Mouse (Mus musculus): Measurements from ENCODE around the gene Atf7ip. TPM values are rescaled to one million over a fixed set of nuclear protein-coding genes. Genes with fewer than 3 reads are reported as not detected.

The Atf7ip gene
- polyA plus RNA-seq, 1 experiment from 2014 or later: 18.0 TPM

GRCm38 (mm10) chr6:136529156-136529555 lies 23.2 kb downstream of the Atf7ip start:
- H3K4me1 ChIP-seq (ENCODE audit: control insufficient read depth, low read depth, low read length): peaks cover 24% of the 10 kb centered on the region
- H3K4me3 ChIP-seq (ENCODE audit: low read depth, low read length): no peak overlapping the region
- no peak overlapping the region for H3K27ac ChIP-seq (ENCODE audit: low read length)
- 49% methylated on average over 2 of the region's 2 CpGs for WGBS (ENCODE audit: insufficient replicate concordance)
- no peak overlapping the region for H3K9ac ChIP-seq (ENCODE audit: low read depth, low read length)
- no peaks in the 10 kb centered on the region for H3K9me3 ChIP-seq (replicated peaks; ENCODE audit: control insufficient read depth, low read length)
- no peak for ATAC-seq (ENCODE audit: low read depth)
- peaks cover 14% of the 10 kb centered on the region for H3K36me3 ChIP-seq (ENCODE audit: control insufficient read depth, insufficient read depth)
- H3K27me3 ChIP-seq (ENCODE audit: control insufficient read depth, insufficient read depth, low read depth, low read length): no peaks in the 10 kb centered on the region
- H3K4me2 ChIP-seq (ENCODE audit: low read depth, low read length): no peak overlapping the region

GRCm38 (mm10) chr6:136531792-136532230 lies 25.8 kb downstream of the Atf7ip start:
- Histone ChIP-seq H3K4me2 (ENCODE audit: low read depth, low read length) (peak overlapping the region; percentile 62), H3K27me3 (ENCODE audit: control insufficient read depth, insufficient read depth, low read depth, low read length) (no peaks in the 10 kb centered on the region), H3K4me3 (ENCODE audit: low read depth, low read length) (peak overlapping the region; percentile 44), H3K36me3 (ENCODE audit: control insufficient read depth, insufficient read depth) (no peaks in the 10 kb centered on the region), H3K4me1 (ENCODE audit: control insufficient read depth, low read depth, low read length) (peaks cover 24% of the 10 kb centered on the region), H3K9me3 (replicated peaks; ENCODE audit: control insufficient read depth, low read length) (no peaks in the 10 kb centered on the region), H3K27ac (ENCODE audit: low read length) (peak overlapping the region; percentile 80), H3K9ac (ENCODE audit: low read depth, low read length) (peak overlapping the region; percentile 43)
- 11% methylated on average over 7 of the region's 7 CpGs for WGBS (ENCODE audit: insufficient replicate concordance)
- peak; percentile 48 for ATAC-seq (ENCODE audit: low read depth)

- no peak overlapping the region; the same call in 1 of the 2 replicates for H3K4me3 ChIP-seq (ENCODE audit: low read depth, low read length)
- H3K36me3 ChIP-seq (ENCODE audit: control insufficient read depth, insufficient read depth): peaks cover 4% of the 10 kb centered on the region; the same call in 1 of the 2 replicates
- peaks cover 24% of the 10 kb centered on the region for H3K4me1 ChIP-seq (ENCODE audit: control insufficient read depth, low read depth, low read length)
- H3K27me3 ChIP-seq (ENCODE audit: control insufficient read depth, insufficient read depth, low read depth, low read length): no peaks in the 10 kb centered on the region
- WGBS (ENCODE audit: insufficient replicate concordance): 30% methylated on average over 7 of the region's 7 CpGs
- H3K9me3 ChIP-seq (replicated peaks; ENCODE audit: control insufficient read depth, low read length): no peaks in the 10 kb centered on the region
- peak overlapping the region; percentile 50 for H3K4me2 ChIP-seq (ENCODE audit: low read depth, low read length)
- peak overlapping the region; percentile 2 for H3K27ac ChIP-seq (ENCODE audit: low read length)
- no peak overlapping the region for H3K9ac ChIP-seq (ENCODE audit: low read depth, low read length)
- peak; percentile 79 for ATAC-seq (ENCODE audit: low read depth)
Measured at GRCm38 (mm10) chr6:136532535-136533291, 26.7 kb downstream of the Atf7ip start.

- peaks cover 24% of the 10 kb centered on the region for H3K4me1 ChIP-seq (ENCODE audit: control insufficient read depth, low read depth, low read length)
- no peaks in the 10 kb centered on the region for H3K9me3 ChIP-seq (replicated peaks; ENCODE audit: control insufficient read depth, low read length)
- H3K4me2 ChIP-seq (ENCODE audit: low read depth, low read length): no peak overlapping the region
Measured at GRCm38 (mm10) chr6:136533804-136534203, 27.8 kb downstream of the Atf7ip start.

DNA sequence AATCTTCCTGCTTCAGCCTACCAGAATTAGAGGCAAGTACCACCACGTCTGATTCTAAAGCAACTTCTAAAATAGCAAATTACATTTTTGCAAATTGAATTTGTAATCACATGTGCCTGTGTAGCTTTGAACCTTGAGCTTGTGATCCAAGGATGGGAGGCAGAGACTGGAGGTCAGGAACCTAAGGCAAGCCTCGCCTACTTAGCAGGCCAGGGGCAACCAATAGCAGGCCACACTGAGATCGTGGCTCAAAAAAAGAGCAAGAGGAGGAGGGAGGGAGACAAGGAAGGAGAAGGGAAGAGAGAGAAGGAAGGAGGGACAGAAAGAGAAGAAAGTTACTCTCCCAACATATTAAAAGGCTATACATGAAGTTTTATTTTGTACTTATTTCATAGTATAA lies 28.5 kb downstream of the Atf7ip start:
- H3K4me2 ChIP-seq (ENCODE audit: low read depth, low read length): no peak overlapping the region
- H3K4me3 ChIP-seq (ENCODE audit: low read depth, low read length): no peak overlapping the region
- no peaks in the 10 kb centered on the region for H3K9me3 ChIP-seq (replicated peaks; ENCODE audit: control insufficient read depth, low read length)
- H3K9ac ChIP-seq (ENCODE audit: low read depth, low read length): no peak overlapping the region
- ATAC-seq (ENCODE audit: low read depth): no peak
- H3K36me3 ChIP-seq (ENCODE audit: control insufficient read depth, insufficient read depth): peaks cover 4% of the 10 kb centered on the region; the same call in 1 of the 2 replicates
- no peak overlapping the region for H3K27ac ChIP-seq (ENCODE audit: low read length)
- H3K4me1 ChIP-seq (ENCODE audit: control insufficient read depth, low read depth, low read length): peaks cover 21% of the 10 kb centered on the region
- 36% methylated on average over 3 of the region's 3 CpGs for WGBS (ENCODE audit: insufficient replicate concordance)
- H3K27me3 ChIP-seq (ENCODE audit: control insufficient read depth, insufficient read depth, low read depth, low read length): no peaks in the 10 kb centered on the region

More at GRCm38 (mm10) chr6:136533804-136534203, 27.8 kb downstream of the Atf7ip start:
- H3K27ac ChIP-seq (ENCODE audit: low read length): no peak overlapping the region
- H3K27me3 ChIP-seq (ENCODE audit: control insufficient read depth, insufficient read depth, low read depth, low read length): no peaks in the 10 kb centered on the region
- no peak overlapping the region for H3K4me3 ChIP-seq (ENCODE audit: low read depth, low read length)
- H3K9ac ChIP-seq (ENCODE audit: low read depth, low read length): no peak overlapping the region
- H3K36me3 ChIP-seq (ENCODE audit: control insufficient read depth, insufficient read depth): peaks cover 4% of the 10 kb centered on the region; the same call in 1 of the 2 replicates
- no peak for ATAC-seq (ENCODE audit: low read depth)
- WGBS (ENCODE audit: insufficient replicate concordance): 77% methylated on average over 4 of the region's 4 CpGs

DNA sequence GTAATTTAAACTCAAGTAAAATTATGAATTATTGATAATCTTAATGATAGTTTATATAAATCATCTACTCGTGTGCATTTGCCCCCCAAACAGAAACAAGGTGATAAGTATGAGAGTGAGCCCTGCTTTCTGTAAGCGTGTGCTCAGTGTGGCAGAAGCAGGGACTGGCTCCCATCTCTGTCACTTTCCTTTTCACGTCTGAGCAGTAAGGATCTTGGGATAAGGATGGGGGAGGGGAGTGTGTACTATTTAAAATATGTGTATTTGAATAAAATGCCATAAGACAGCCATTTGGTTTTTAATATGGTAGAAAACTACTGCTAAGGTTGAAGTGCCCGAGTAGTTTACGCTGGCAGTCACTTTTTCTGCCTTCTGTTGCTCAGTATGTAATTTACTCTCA lies 29.2 kb downstream of the Atf7ip start:
- Histone ChIP-seq H3K27ac (ENCODE audit: low read length) (no peak overlapping the region), H3K27me3 (ENCODE audit: control insufficient read depth, insufficient read depth, low read depth, low read length) (no peaks in the 10 kb centered on the region), H3K4me1 (ENCODE audit: control insufficient read depth, low read depth, low read length) (peaks cover 21% of the 10 kb centered on the region), H3K36me3 (ENCODE audit: control insufficient read depth, insufficient read depth) (peaks cover 4% of the 10 kb centered on the region; the same call in 1 of the 2 replicates), H3K9ac (ENCODE audit: low read depth, low read length) (no peak overlapping the region), H3K4me3 (ENCODE audit: low read depth, low read length) (no peak overlapping the region), H3K4me2 (ENCODE audit: low read depth, low read length) (no peak overlapping the region), H3K9me3 (replicated peaks; ENCODE audit: control insufficient read depth, low read length) (no peaks in the 10 kb centered on the region)
- 65% methylated on average over 5 of the region's 5 CpGs for WGBS (ENCODE audit: insufficient replicate concordance)
- ATAC-seq (ENCODE audit: low read depth): no peak

DNA sequence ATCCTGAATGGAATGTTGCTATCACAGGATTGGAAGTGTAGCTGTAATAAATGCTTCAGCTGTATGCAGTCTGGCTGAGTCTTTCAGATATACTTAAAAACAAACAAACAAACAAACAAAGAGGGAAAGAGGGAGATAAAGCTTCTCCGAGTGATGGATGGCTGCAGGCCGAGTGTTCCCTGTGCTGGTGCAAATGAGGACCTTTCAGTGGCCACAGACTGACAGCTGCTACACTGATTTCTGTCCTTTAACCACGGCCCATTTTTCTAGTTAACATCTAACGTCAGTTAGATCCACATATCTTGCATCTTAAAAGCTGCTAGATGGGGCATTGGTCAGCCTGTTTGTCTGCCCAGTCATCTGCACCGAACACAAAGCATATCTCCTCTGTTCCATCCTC lies 30.2 kb downstream of the Atf7ip start:
- H3K4me2 ChIP-seq (ENCODE audit: low read depth, low read length): no peak overlapping the region
- WGBS (ENCODE audit: insufficient replicate concordance): 51% methylated on average over 5 of the region's 5 CpGs
- H3K27me3 ChIP-seq (ENCODE audit: control insufficient read depth, insufficient read depth, low read depth, low read length): no peaks in the 10 kb centered on the region
- H3K4me3 ChIP-seq (ENCODE audit: low read depth, low read length): no peak overlapping the region
- no peak overlapping the region for H3K9ac ChIP-seq (ENCODE audit: low read depth, low read length)
- peaks cover 16% of the 10 kb centered on the region for H3K4me1 ChIP-seq (ENCODE audit: control insufficient read depth, low read depth, low read length)
- peaks cover 4% of the 10 kb centered on the region; the same call in 1 of the 2 replicates for H3K36me3 ChIP-seq (ENCODE audit: control insufficient read depth, insufficient read depth)
- H3K27ac ChIP-seq (ENCODE audit: low read length): no peak overlapping the region
- no peak for ATAC-seq (ENCODE audit: low read depth)
- no peaks in the 10 kb centered on the region for H3K9me3 ChIP-seq (replicated peaks; ENCODE audit: control insufficient read depth, low read length)

DNA sequence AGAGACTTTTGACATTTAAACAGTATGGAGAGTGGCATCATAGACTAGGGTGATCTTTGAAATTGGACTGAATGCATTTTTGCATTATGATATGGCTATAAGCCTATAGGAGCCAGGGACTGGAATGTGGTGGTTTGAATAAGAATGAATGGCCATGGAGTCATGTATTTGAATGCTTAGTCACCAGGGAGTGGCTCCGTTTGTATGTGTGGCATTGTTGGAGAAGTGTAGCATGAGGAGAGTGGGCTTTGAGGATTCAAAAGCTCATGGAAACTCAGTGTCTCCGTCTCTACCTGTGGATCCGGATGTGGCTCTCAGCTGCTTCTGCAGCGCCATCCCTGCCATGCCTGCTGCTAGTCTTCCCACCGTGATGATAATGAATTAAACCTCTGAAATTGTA lies 35.4 kb downstream of the Atf7ip start:
- no peaks in the 10 kb centered on the region for H3K9me3 ChIP-seq (replicated peaks; ENCODE audit: control insufficient read depth, low read length)
- 79% methylated on average over 5 of the region's 5 CpGs for WGBS (ENCODE audit: insufficient replicate concordance)
- no peak overlapping the region for H3K27ac ChIP-seq (ENCODE audit: low read length)
- H3K36me3 ChIP-seq (ENCODE audit: control insufficient read depth, insufficient read depth): peaks cover 4% of the 10 kb centered on the region; the same call in 1 of the 2 replicates
- no peak overlapping the region for H3K9ac ChIP-seq (ENCODE audit: low read depth, low read length)
- H3K27me3 ChIP-seq (ENCODE audit: control insufficient read depth, insufficient read depth, low read depth, low read length): no peaks in the 10 kb centered on the region
- H3K4me3 ChIP-seq (ENCODE audit: low read depth, low read length): no peak overlapping the region
- ATAC-seq (ENCODE audit: low read depth): no peak
- H3K4me2 ChIP-seq (ENCODE audit: low read depth, low read length): no peak overlapping the region
- H3K4me1 ChIP-seq (ENCODE audit: control insufficient read depth, low read depth, low read length): peaks cover 8% of the 10 kb centered on the region

- no peak for ATAC-seq (ENCODE audit: low read depth)
- H3K9ac ChIP-seq (ENCODE audit: low read depth, low read length): no peak overlapping the region
- no peak overlapping the region for H3K27ac ChIP-seq (ENCODE audit: low read length)
- H3K4me1 ChIP-seq (ENCODE audit: control insufficient read depth, low read depth, low read length): peaks cover 10% of the 10 kb centered on the region
- peaks cover 4% of the 10 kb centered on the region; the same call in 1 of the 2 replicates for H3K36me3 ChIP-seq (ENCODE audit: control insufficient read depth, insufficient read depth)
- no peaks in the 10 kb centered on the region for H3K9me3 ChIP-seq (replicated peaks; ENCODE audit: control insufficient read depth, low read length)
- no peaks in the 10 kb centered on the region for H3K27me3 ChIP-seq (ENCODE audit: control insufficient read depth, insufficient read depth, low read depth, low read length)
- no peak overlapping the region for H3K4me2 ChIP-seq (ENCODE audit: low read depth, low read length)
- WGBS (ENCODE audit: insufficient replicate concordance): 80% methylated on average over 1 of the region's 1 CpGs
- no peak overlapping the region for H3K4me3 ChIP-seq (ENCODE audit: low read depth, low read length)
Measured at GRCm38 (mm10) chr6:136542105-136542504, 36.1 kb downstream of the Atf7ip start.

Data from liver, embryonic 16.5 days (tissue).